Mouse (Mus musculus): Measurements from ENCODE around the gene Cnppd1. TPM values are rescaled to one million over a fixed set of nuclear protein-coding genes. Genes with fewer than 3 reads are reported as not detected.

Gene Cnppd1
- polyA plus RNA-seq, 2 experiments = 37.8 to 48.1 TPM

DNA sequence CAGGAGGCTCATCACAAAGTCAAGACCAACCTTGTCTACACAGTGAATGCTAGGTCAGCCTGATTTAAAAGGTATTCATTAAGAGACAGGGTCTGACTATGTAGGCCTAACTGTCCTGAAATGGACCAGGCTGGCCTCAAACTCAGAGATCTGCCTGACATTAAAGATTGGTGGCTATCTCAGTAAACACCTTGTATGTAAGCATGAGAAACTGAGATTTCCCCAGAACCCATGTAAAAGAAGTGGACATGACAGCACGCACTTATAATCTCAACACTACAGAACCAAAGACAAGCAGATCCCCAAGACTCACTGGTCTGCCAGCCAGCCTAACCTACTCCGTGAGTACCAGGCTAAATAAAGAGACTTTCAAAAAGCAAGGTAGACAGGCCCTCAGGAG is 4.1 kb downstream of the Cnppd1 start:
- no peaks in the 10 kb centered on the region for H3K9me3 ChIP-seq (ENCODE audit: control insufficient read depth, low read length)
- no peak overlapping the region for H3K4me2 ChIP-seq (replicated peaks; ENCODE audit: low read depth, low read length, severe bottlenecking)
- H3K4me1 ChIP-seq (ENCODE audit: control insufficient read depth, insufficient read depth, low read length) = peaks cover 7% of the 10 kb centered on the region
- no peak overlapping the region for H3K27ac ChIP-seq (replicated peaks; ENCODE audit: low read depth, low read length)
- peaks cover 48% of the 10 kb centered on the region for H3K36me3 ChIP-seq (ENCODE audit: control insufficient read depth, insufficient read depth, low read length)
- no peak for TF ChIP-seq POLR2A (IDR thresholded peaks at IDR 0.05; ENCODE audit: borderline replicate concordance, extremely low read depth, insufficient read depth, insufficient read length)
- 97% methylated on average over 2 of the region's 2 CpGs for WGBS
- H3K27me3 ChIP-seq (ENCODE audit: control insufficient read depth, insufficient read depth, low read length) = no peaks in the 10 kb centered on the region
- DNase-seq (ENCODE audit: low spot score) = no peak
- no peak overlapping the region for H3K9ac ChIP-seq (ENCODE audit: low read depth, low read length, severe bottlenecking)
- no peak for ATAC-seq (ENCODE audit: low FRiP score, low read depth)
- H3K4me3 ChIP-seq (replicated peaks; ENCODE audit: low read length) = no peak overlapping the region

DNA sequence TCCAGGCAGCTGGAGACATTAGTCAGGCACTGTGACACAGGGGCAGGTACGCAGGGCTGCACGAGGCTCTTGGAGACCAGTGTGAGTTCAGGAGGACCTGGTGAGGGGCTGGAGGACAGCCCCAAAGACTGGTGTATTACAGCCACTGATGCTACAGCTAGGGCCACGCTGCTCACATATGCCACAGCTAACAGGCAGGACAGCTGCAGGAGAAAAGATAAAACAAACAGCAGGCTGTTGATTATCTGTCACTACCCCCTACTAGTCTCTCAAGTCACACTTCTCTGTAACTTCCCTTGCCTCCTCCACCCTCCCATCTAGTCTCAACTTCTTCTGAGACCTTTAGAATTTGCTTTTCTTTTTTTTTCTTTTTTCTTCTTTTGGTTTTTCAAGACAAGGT is 5.8 kb downstream of the Cnppd1 start:
- Histone ChIP-seq H3K4me2 (replicated peaks; ENCODE audit: low read depth, low read length, severe bottlenecking) (no peak overlapping the region), H3K9ac (ENCODE audit: low read depth, low read length, severe bottlenecking) (no peak overlapping the region), H3K4me1 (ENCODE audit: control insufficient read depth, insufficient read depth, low read length) (peaks cover 7% of the 10 kb centered on the region), H3K36me3 (ENCODE audit: control insufficient read depth, insufficient read depth, low read length) (peaks cover 48% of the 10 kb centered on the region), H3K9me3 (ENCODE audit: control insufficient read depth, low read length) (no peaks in the 10 kb centered on the region), H3K27ac (replicated peaks; ENCODE audit: low read depth, low read length) (no peak overlapping the region), H3K27me3 (ENCODE audit: control insufficient read depth, insufficient read depth, low read length) (no peaks in the 10 kb centered on the region), H3K4me3 (replicated peaks; ENCODE audit: low read length) (no peak overlapping the region)
- ATAC-seq (ENCODE audit: low FRiP score, low read depth) = no peak
- DNase-seq (ENCODE audit: low spot score) = no peak
- no peak for TF ChIP-seq POLR2A (IDR thresholded peaks at IDR 0.05; ENCODE audit: borderline replicate concordance, extremely low read depth, insufficient read depth, insufficient read length)
- 40% methylated on average over 3 of the region's 3 CpGs for WGBS

DNA sequence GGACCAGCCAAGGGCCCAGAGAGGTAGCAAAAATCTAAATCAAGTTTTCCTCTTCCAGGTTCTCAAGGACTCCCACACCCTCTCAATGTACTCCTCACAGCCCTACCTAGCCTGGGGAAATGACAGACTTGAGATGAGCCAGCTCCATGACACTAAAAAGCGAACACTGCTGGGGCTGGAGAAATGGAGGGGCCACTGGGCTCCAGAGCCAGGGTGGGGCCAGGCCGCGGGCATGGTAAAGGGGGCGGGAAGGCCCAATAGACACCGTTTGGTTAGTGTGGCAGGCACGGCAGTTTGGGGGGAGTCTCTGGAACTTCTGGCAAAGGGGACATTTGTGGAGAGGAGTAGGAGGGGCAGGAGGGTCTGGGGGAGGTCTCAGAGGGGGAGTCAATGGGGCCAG is 6.2 kb downstream of the Cnppd1 start:
- Histone ChIP-seq H3K9ac (ENCODE audit: low read depth, low read length, severe bottlenecking) (no peak overlapping the region), H3K27ac (replicated peaks; ENCODE audit: low read depth, low read length) (no peak overlapping the region), H3K9me3 (ENCODE audit: control insufficient read depth, low read length) (no peaks in the 10 kb centered on the region), H3K36me3 (ENCODE audit: control insufficient read depth, insufficient read depth, low read length) (peaks cover 48% of the 10 kb centered on the region), H3K4me2 (replicated peaks; ENCODE audit: low read depth, low read length, severe bottlenecking) (no peak overlapping the region), H3K4me3 (replicated peaks; ENCODE audit: low read length) (no peak overlapping the region), H3K4me1 (ENCODE audit: control insufficient read depth, insufficient read depth, low read length) (peaks cover 7% of the 10 kb centered on the region), H3K27me3 (ENCODE audit: control insufficient read depth, insufficient read depth, low read length) (no peaks in the 10 kb centered on the region)
- 71% methylated on average over 6 of the region's 6 CpGs for WGBS
- ATAC-seq (ENCODE audit: low FRiP score, low read depth) (no peak), DNase-seq (ENCODE audit: low spot score) (no peak)
- TF ChIP-seq POLR2A (IDR thresholded peaks at IDR 0.05; ENCODE audit: borderline replicate concordance, extremely low read depth, insufficient read depth, insufficient read length) = no peak

DNA sequence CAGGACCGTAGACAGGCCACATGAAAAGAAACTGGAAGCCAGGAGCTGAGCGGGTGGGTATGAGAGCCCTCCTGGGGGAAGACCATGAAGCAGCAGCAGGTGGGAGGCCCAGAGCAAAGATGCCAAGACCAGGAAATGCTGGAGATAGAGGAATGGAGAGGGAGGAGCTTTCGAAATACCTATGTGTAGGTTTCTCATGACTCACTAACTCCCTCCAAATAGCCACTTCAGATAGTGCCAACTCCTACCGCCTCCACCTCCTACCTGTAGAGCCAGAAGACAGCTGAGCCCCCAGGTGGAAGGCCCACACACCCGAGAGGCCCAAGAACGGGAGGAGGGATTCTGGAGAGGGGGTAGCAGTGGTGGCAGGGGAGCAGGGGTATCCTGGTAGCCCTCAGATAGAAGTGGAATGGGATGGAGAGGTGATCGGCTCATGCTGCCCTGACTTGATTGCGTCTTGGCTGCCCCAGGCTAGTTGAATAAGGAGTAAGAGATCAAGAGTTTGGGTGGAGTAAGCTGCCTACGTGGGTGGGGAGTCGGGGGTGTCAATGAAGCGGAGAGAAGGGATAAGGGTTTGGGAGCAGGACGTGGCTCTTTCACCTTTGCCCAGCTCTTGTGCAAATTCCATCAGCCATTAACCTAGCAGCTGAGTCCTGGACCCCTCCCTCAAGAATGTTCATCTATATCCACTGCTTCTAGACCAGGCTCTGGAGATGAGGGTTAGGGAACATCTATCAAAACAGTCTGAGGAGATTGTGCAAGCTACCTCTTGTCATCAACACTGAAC is 8.9 kb downstream of the Cnppd1 start, which contains the start of gene Slc23a3:
Gene Slc23a3, minus strand, starts transcription at position 470 of the 787 bp plus-strand sequence.
- 63% methylated on average over 12 of the region's 12 CpGs for WGBS
- Histone ChIP-seq H3K9me3 (ENCODE audit: control insufficient read depth, low read length) (no peaks in the 10 kb centered on the region), H3K36me3 (ENCODE audit: control insufficient read depth, insufficient read depth, low read length) (peaks cover 36% of the 10 kb centered on the region), H3K4me1 (ENCODE audit: control insufficient read depth, insufficient read depth, low read length) (no peaks in the 10 kb centered on the region), H3K4me3 (replicated peaks; ENCODE audit: low read length) (no peak within 1 kb of the TSS), H3K27ac (replicated peaks; ENCODE audit: low read depth, low read length) (no peak within 1 kb of the TSS), H3K27me3 (ENCODE audit: control insufficient read depth, insufficient read depth, low read length) (no peaks in the 10 kb centered on the region), H3K4me2 (replicated peaks; ENCODE audit: low read depth, low read length, severe bottlenecking) (no peak within 1 kb of the TSS), H3K9ac (ENCODE audit: low read depth, low read length, severe bottlenecking) (no peak within 1 kb of the TSS)
- no peak for TF ChIP-seq POLR2A (IDR thresholded peaks at IDR 0.05; ENCODE audit: borderline replicate concordance, extremely low read depth, insufficient read depth, insufficient read length)
- ATAC-seq (ENCODE audit: low FRiP score, low read depth) (no peak), DNase-seq (ENCODE audit: low spot score) (no peak)

DNA sequence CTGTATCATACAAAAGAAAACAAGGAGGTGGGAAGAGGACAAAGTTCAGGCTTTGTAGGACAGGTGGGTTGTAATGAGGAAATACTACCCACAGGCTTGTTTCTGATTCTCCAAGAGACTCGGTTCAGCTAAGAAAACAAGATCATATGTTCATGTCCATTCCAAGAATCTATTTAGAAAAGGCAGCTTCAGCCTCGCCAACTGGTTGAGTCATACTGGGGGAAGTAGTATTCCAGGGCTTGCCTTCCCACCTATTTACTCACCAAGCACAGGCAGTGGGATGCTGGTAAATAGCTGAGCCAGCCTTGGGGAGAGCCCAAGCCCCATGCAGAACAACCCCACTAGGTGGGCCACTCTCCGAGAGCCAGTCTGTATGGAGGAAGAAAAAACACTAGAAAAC is 13.9 kb downstream of the Cnppd1 start:
- ATAC-seq (ENCODE audit: low FRiP score, low read depth) (no peak), DNase-seq (ENCODE audit: low spot score) (no peak)
- Histone ChIP-seq H3K4me2 (replicated peaks; ENCODE audit: low read depth, low read length, severe bottlenecking) (no peak overlapping the region), H3K36me3 (ENCODE audit: control insufficient read depth, insufficient read depth, low read length) (no peaks in the 10 kb centered on the region), H3K27me3 (ENCODE audit: control insufficient read depth, insufficient read depth, low read length) (no peaks in the 10 kb centered on the region), H3K27ac (replicated peaks; ENCODE audit: low read depth, low read length) (no peak overlapping the region), H3K4me3 (replicated peaks; ENCODE audit: low read length) (no peak overlapping the region), H3K9me3 (ENCODE audit: control insufficient read depth, low read length) (no peaks in the 10 kb centered on the region), H3K4me1 (ENCODE audit: control insufficient read depth, insufficient read depth, low read length) (0 out of 2 replicates have a peak, but pooled peaks cover 5% of the 10 kb centered on the region), H3K9ac (ENCODE audit: low read depth, low read length, severe bottlenecking) (no peak overlapping the region)
- 74% methylated on average over 3 of the region's 3 CpGs for WGBS
- TF ChIP-seq POLR2A (IDR thresholded peaks at IDR 0.05; ENCODE audit: borderline replicate concordance, extremely low read depth, insufficient read depth, insufficient read length) = no peak

Measured in limb, embryonic 14.5 days (tissue).